In the genomic region with DNA sequence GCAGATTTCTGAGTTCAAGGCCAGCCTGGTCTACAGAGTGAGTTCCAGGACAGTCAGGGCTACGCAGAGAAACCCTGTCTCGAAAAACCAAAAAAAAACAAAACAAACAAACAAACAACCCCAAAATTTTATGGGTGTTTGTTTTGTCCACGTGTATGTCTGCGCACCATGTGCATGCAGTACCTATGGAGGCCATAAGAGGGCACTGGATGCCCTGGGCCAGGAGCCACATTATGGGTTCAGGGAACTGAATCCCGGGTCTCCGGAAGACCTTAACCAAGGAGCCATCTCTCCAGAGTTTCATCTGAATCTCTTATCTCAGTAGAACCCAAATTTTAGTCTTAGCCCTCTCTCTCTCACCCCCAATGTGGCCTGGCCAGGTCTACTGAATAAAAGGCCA, we compare ENCODE assay signal across 10 mouse cellular contexts. TPM values are rescaled to one million over a fixed set of nuclear protein-coding genes. Genes with fewer than 3 reads are reported as not detected.
DNase-seq lines count a peak whose midpoint lies in the region; ATAC-seq and TF ChIP-seq lines count a peak whose summit lies in the region.
"Had no signal": no experiment of that assay in that cellular context is flagged by ENCODE, and none has a peak within 500 bp of the region (broad histone marks: within the 10 kb centered on the region; RNA-seq: fewer than 3 reads in every experiment).

No protein-coding gene starts in this region.

- no peak for DNase-seq in lung, adult 2 months
- no peak for DNase-seq in lung, postnatal 36 days
- no peak for DNase-seq in Patski (ENCODE audit: low read depth, low spot score)
- DNase-seq in embryonic facial prominence, embryonic 10.5 days (ENCODE audit: low spot score): peak; percentile 28
- DNase-seq in spleen, postnatal 10 days (ENCODE audit: low spot score in 2 of 2): peak; percentile 50 to 66
- no peak for DNase-seq in left cerebral cortex, adult 11 months (ENCODE audit: low spot score)
- no peak for DNase-seq in right cerebral cortex, postnatal 10 days (ENCODE audit: low spot score in 2 of 2)
- no peak for DNase-seq in Muller cell, postnatal 12 days (ENCODE audit: inconsistent ontology term)

- H3K4me3 ChIP-seq in lung, adult 2 months (replicated peaks; ENCODE audit: extremely low read depth, low read depth, low read length): no peak overlapping the region
- no peak overlapping the region for H3K4me3 ChIP-seq in embryonic facial prominence, embryonic 10.5 days
- H3K4me3 ChIP-seq: embryonic facial prominence, embryonic 12.5 days; hindbrain, embryonic 13.5 days had no signal

- TF ChIP-seq POLR2A in lung, adult 2 months (IDR thresholded peaks at IDR 0.05; ENCODE audit: borderline replicate concordance, extremely low read depth, low read depth, low read length): no peak

- no peak overlapping the region for H3K27ac ChIP-seq in embryonic facial prominence, embryonic 10.5 days (replicated peaks)
- H3K27ac ChIP-seq: embryonic facial prominence, embryonic 12.5 days; hindbrain, embryonic 13.5 days had no signal

- no peaks in the 10 kb centered on the region for H3K9me3 ChIP-seq in embryonic facial prominence, embryonic 10.5 days

- WGBS in lung, adult 2 months: 79% methylated on average over 6 of the region's 6 CpGs
- WGBS in embryonic facial prominence, embryonic 10.5 days: 77% methylated on average over 6 of the region's 6 CpGs

- POLR2A ChIA-PET in Patski (lab: Charles Lee): interaction anchor here (0.7 kb wide), 1 partner anchor 67 kb away, joined by 3 read pairs; no protein-coding TSS in a partner anchor

- CTCF ChIA-PET in Patski (lab: Charles Lee): interaction anchor here (0.8 kb wide), 1 partner anchor 50 kb away, joined by 3 read pairs; no protein-coding TSS in a partner anchor

- peak; percentile 54 for TF ChIP-seq CTCF in lung, adult 2 months (IDR thresholded peaks at IDR 0.05; ENCODE audit: insufficient read depth, low read length)
- TF ChIP-seq CTCF in Patski (IDR thresholded peaks at IDR 0.05): peak; percentile 66

- in situ Hi-C loops in Patski (cut with MboI; ENCODE audit: low pct_unique_long_range_greater_than_20kb): no loop called here

- ATAC-seq in Patski: no peak

- H3K36me3 ChIP-seq in embryonic facial prominence, embryonic 10.5 days (replicated peaks): no peaks in the 10 kb centered on the region
- H3K36me3 ChIP-seq: embryonic facial prominence, embryonic 12.5 days; hindbrain, embryonic 13.5 days had no signal

- no peaks in the 10 kb centered on the region for H3K4me1 ChIP-seq in lung, adult 2 months (ENCODE audit: control insufficient read depth, insufficient read depth, low read length)
- no peaks in the 10 kb centered on the region for H3K4me1 ChIP-seq in embryonic facial prominence, embryonic 10.5 days
- H3K4me1 ChIP-seq: embryonic facial prominence, embryonic 12.5 days; hindbrain, embryonic 13.5 days had no signal

- H3K27me3 ChIP-seq in Patski: no peaks in the 10 kb centered on the region
- H3K27me3 ChIP-seq in embryonic facial prominence, embryonic 10.5 days (replicated peaks; ENCODE audit: low read depth, poor library complexity, severe bottlenecking): no peaks in the 10 kb centered on the region
- H3K27me3 ChIP-seq: embryonic facial prominence, embryonic 12.5 days; hindbrain, embryonic 13.5 days had no signal

RNA-seq across cellular contexts. Expression of a gene that starts 14.7 kb away (rescaled TPM):
- polyA plus RNA-seq in lung, adult 2 months (2012; rRNA removed): 40.1 and 50.7 TPM in 2 replicates
- polyA plus RNA-seq in Patski (2021): 44.2 TPM
- 39.4 and 41.3 TPM in 2 replicates for polyA plus RNA-seq in embryonic facial prominence, embryonic 10.5 days (2016; fragmentation: Nextera tagmentation; extraction: Ambion mirVana)

Comparison
In these comparisons a context has a peak if more than half of its experiments do, and no peak if none do; other contexts are left out.
1. DNase-seq: peak in embryonic facial prominence, embryonic 10.5 days (single experiment) and spleen, postnatal 10 days (2 of 2); none in lung, adult 2 months (single experiment), lung, postnatal 36 days (single experiment), Patski (single experiment), left cerebral cortex, adult 11 months (single experiment), right cerebral cortex, postnatal 10 days (0 of 2) and Muller cell, postnatal 12 days (single experiment).